Mouse (Mus musculus) megakaryocyte-erythroid progenitor cell, adult 5-6 weeks (primary cell): Measurements from ENCODE around the gene Cdk20. TPM values are rescaled to one million over a fixed set of nuclear protein-coding genes. Genes with fewer than 3 reads are reported as not detected.

Experiments
- ATAC-seq: replicated peaks from 2 replicates; pipeline ENCODE4 v1.8.0; 2016; ENCODE audit warnings: mild to moderate bottlenecking, inconsistent platforms; ENCODE audit not compliant: severe bottlenecking, poor library complexity, low FRiP score, low TSS enrichment
- total RNA-seq, 2 experiments: library from RNA; stranded (forward) in 1 of 2; stranded (reverse) in 1 of 2; fragments of 200-1000, 215-1000 nt in 1 of 2; fragments of >200 nt in 1 of 2; fragmentation: Nextera tagmentation in 1 of 2; gene quantifications; 2 replicates each; pipeline ENCODE4 v1.2.3; 2014 to 2017

Cdk20 gene
- total RNA-seq, 2 experiments from 2014 or later: 4.4 to 6.8 TPM

DNA sequence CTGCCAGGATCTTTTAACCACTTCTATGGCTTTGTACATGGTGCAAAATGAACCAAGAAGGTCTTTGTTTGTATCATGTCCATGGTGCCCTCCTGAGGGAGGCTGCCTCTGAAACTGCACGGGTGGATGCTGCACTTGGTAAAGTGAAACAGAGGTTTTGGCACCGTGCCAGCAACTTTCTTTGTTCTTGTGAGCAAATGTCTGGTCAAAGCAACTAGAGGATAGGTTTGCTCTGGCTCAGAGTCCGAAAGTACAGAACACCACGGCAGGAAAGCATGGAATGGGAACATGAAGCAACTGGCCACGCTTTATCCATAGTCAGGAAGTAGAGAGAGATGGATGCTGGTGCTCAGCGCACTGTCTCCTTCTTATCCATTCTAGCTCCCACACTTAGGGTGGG, 35.8 kb downstream of the Cdk20 start:
- ATAC-seq: no peak

DNA sequence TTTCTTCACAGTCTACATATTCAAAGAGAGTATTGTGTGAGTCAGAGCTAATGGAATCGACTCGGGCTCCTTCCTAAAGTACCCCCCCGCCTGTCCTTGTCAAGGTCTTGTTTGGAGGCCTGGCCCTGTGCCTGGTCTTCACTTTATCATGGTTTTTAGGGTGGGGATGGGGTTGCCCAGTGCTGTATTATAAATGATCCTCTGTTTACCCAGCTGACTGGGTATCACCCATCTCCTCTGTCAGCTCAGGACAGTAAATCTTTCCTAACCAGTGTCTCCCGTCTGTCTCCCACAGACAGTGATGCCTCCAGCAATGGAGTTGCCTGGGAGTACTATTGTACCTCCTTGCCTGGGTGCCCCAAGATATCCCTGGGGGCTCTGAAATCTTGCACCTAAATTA, 45.9 kb downstream of the Cdk20 start:
- no peak for ATAC-seq

- ATAC-seq: no peak
Measured at GRCm38 (mm10) chr13:64479960-64480359, 47.8 kb downstream of the Cdk20 start.

DNA sequence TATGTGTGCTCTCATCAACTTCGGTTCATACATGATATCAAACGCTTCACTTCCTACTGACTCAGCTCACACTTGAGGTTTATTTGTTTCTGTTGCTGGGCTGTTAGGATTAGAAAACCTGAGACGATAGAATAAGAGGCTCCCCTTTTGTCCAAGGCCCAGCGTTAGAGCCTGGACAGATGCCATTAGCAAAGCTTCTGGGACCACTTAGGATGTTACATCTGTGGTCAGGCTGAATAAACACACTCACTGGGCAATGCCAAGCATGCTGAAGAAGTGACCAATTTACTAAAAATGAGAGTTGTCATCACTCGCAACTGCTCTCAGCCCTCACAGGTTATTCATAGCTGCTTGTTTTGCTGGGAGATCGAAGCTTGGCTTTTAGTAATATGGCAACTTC, 57.8 kb downstream of the Cdk20 start:
- no peak for ATAC-seq

Other genes with a start within 250 kb of the Cdk20 start
- gene Cdc14b, start 157.0 kb upstream of the Cdk20 start, total RNA-seq (2014; fragmentation: Nextera tagmentation): 1.9 and 2.9 TPM in 2 replicates
- gene Cdc14b, start 157.0 kb upstream of the Cdk20 start, total RNA-seq (2017): 0.50 and 4.8 TPM in 2 replicates
- gene Aaed1, start 119.6 kb upstream of the Cdk20 start, total RNA-seq (2014; fragmentation: Nextera tagmentation): 20.4 and 26.9 TPM in 2 replicates
- 56.5 and 65.2 TPM in 2 replicates for gene Aaed1, start 119.6 kb upstream of the Cdk20 start, total RNA-seq (2017)
- 16.2 and 27.8 TPM in 2 replicates for gene Ctsl, start 61.4 kb upstream of the Cdk20 start, total RNA-seq (2014; fragmentation: Nextera tagmentation)
- 53.0 and 118 TPM in 2 replicates for gene Ctsl, start 61.4 kb upstream of the Cdk20 start, total RNA-seq (2017)
- not detected in 2 replicates for gene Fam240b, start 65.5 kb downstream of the Cdk20 start, total RNA-seq (2014; fragmentation: Nextera tagmentation)
- gene Fam240b, start 65.5 kb downstream of the Cdk20 start, total RNA-seq (2017): not detected in 2 replicates